12 mouse cellular contexts compared by ENCODE assay signal in the genomic region with DNA sequence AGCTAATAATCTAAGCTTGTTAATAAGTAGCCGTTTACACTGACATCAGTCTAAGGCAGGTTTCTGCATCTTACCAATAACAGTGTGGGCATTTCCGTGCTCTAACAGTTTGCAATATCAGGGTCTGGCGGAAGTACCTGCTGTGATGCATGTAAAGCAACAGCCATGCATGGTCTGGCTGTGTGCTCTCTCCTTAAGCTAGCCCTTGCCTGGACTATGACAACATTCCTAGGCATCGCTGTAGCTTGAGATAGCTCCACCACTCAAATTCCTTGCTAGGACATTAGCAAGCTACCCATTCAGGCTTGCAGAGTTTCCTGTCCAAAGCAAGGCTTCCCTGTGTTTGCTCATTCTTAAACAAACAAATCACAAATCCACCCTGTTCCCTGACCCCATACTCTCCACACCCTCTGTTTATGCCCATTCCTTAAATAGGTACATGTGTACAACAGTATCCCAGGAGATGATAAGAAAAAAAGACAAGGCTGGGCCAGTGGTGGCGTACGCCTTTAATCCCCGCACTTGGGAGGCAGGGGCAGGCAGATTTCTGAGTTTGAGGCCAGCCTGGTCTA.
DNase-seq lines count a peak whose midpoint lies in the region; ATAC-seq and TF ChIP-seq lines count a peak whose summit lies in the region.
"Had no signal": no experiment of that assay in that cellular context is flagged by ENCODE, and none has a peak within 500 bp of the region (broad histone marks: within the 10 kb centered on the region; RNA-seq: fewer than 3 reads in every experiment).

No protein-coding gene starts in this region.

- peaks cover 59% of the 10 kb centered on the region for H3K4me1 ChIP-seq in hindbrain, embryonic 13.5 days (replicated peaks)
- H3K4me1 ChIP-seq in hindbrain, embryonic 11.5 days (replicated peaks; ENCODE audit: control insufficient read depth, insufficient read depth, low read length) = no peaks in the 10 kb centered on the region
- peaks cover 42% of the 10 kb centered on the region for H3K4me1 ChIP-seq in lung, adult 2 months (ENCODE audit: control insufficient read depth, insufficient read depth, low read length)
- H3K4me1 ChIP-seq in liver, postnatal 0 days (ENCODE audit: insufficient read depth) = peaks cover 28% of the 10 kb centered on the region
- H3K4me1 ChIP-seq in stomach, embryonic 16.5 days (ENCODE audit: control insufficient read depth, insufficient read depth, low read length) = peaks cover 7% of the 10 kb centered on the region; the same call in 1 of the 2 replicates
- H3K4me1 ChIP-seq: embryonic facial prominence, embryonic 13.5 days had no signal

- TF ChIP-seq POLR2A in lung, adult 2 months (IDR thresholded peaks at IDR 0.05; ENCODE audit: borderline replicate concordance, extremely low read depth, low read depth, low read length) = no peak

- H3K4me2 ChIP-seq in hindbrain, embryonic 13.5 days = no peak overlapping the region
- H3K4me2 ChIP-seq in hindbrain, embryonic 11.5 days (replicated peaks; ENCODE audit: low read depth, low read length) = no peak overlapping the region
- H3K4me2 ChIP-seq in liver, postnatal 0 days (ENCODE audit: low read depth, low read length) = 0 out of 2 replicates have a peak overlapping the region, but pooled peaks have one; percentile 9
- H3K4me2 ChIP-seq in stomach, embryonic 16.5 days (ENCODE audit: low read depth, low read length) = no peak overlapping the region
- H3K4me2 ChIP-seq: embryonic facial prominence, embryonic 13.5 days; forebrain, embryonic 12.5 days had no signal

- TF ChIP-seq CTCF in lung, adult 2 months (IDR thresholded peaks at IDR 0.05; ENCODE audit: insufficient read depth, low read length) = no peak
- no peak for TF ChIP-seq CTCF in liver, postnatal 0 days (IDR thresholded peaks at IDR 0.05; ENCODE audit: low read depth)

- TF ChIP-seq EP300 in liver, postnatal 0 days (IDR thresholded peaks at IDR 0.05; ENCODE audit: low read depth) = 0 out of 2 replicates have a peak, but pooled peaks have one; percentile 6

- H3K27me3 ChIP-seq in hindbrain, embryonic 13.5 days = no peaks in the 10 kb centered on the region
- H3K27me3 ChIP-seq in hindbrain, embryonic 11.5 days (ENCODE audit: control insufficient read depth, insufficient read depth, low read length) = no peaks in the 10 kb centered on the region
- no peaks in the 10 kb centered on the region for H3K27me3 ChIP-seq in liver, postnatal 0 days (ENCODE audit: insufficient read depth, low read length)
- H3K27me3 ChIP-seq in stomach, embryonic 16.5 days (ENCODE audit: control insufficient read depth, insufficient read depth, low read length) = no peaks in the 10 kb centered on the region
- H3K27me3 ChIP-seq: embryonic facial prominence, embryonic 13.5 days; forebrain, embryonic 12.5 days had no signal

- no peaks in the 10 kb centered on the region for H3K9me3 ChIP-seq in hindbrain, embryonic 13.5 days
- no peaks in the 10 kb centered on the region for H3K9me3 ChIP-seq in hindbrain, embryonic 11.5 days (ENCODE audit: control insufficient read depth, low read length)
- no peaks in the 10 kb centered on the region for H3K9me3 ChIP-seq in liver, postnatal 0 days (ENCODE audit: low read length)
- no peaks in the 10 kb centered on the region for H3K9me3 ChIP-seq in stomach, embryonic 16.5 days (replicated peaks; ENCODE audit: control insufficient read depth, low read length)
- H3K9me3 ChIP-seq: embryonic facial prominence, embryonic 13.5 days; forebrain, embryonic 12.5 days; limb, embryonic 10.5 days had no signal

- H3K4me3 ChIP-seq in hindbrain, embryonic 13.5 days = no peak overlapping the region
- no peak overlapping the region for H3K4me3 ChIP-seq in hindbrain, embryonic 11.5 days (ENCODE audit: low read depth, low read length)
- no peak overlapping the region for H3K4me3 ChIP-seq in lung, adult 2 months (replicated peaks; ENCODE audit: extremely low read depth, low read depth, low read length)
- no peak overlapping the region for H3K4me3 ChIP-seq in liver, postnatal 0 days (ENCODE audit: low read depth, low read length)
- no peak overlapping the region for H3K4me3 ChIP-seq in stomach, embryonic 16.5 days (replicated peaks; ENCODE audit: low read length)
- H3K4me3 ChIP-seq: embryonic facial prominence, embryonic 13.5 days; forebrain, embryonic 12.5 days; limb, embryonic 10.5 days had no signal

- WGBS in hindbrain, embryonic 13.5 days = 83% methylated on average over 7 of the region's 7 CpGs
- WGBS in hindbrain, embryonic 11.5 days = 85% methylated on average over 7 of the region's 7 CpGs
- WGBS in lung, adult 2 months = 52% methylated on average over 7 of the region's 7 CpGs
- WGBS in liver, postnatal 0 days (ENCODE audit: insufficient replicate concordance) = 61% methylated on average over 7 of the region's 7 CpGs
- 72% methylated on average over 7 of the region's 7 CpGs for WGBS in stomach, embryonic 16.5 days

- H3K9ac ChIP-seq in hindbrain, embryonic 13.5 days = no peak overlapping the region
- H3K9ac ChIP-seq in hindbrain, embryonic 11.5 days (ENCODE audit: low read depth, low read length) = no peak overlapping the region
- H3K9ac ChIP-seq in liver, postnatal 0 days (replicated peaks) = no peak overlapping the region
- H3K9ac ChIP-seq in stomach, embryonic 16.5 days (ENCODE audit: low read length) = no peak overlapping the region
- H3K9ac ChIP-seq: embryonic facial prominence, embryonic 13.5 days; forebrain, embryonic 12.5 days had no signal

- peaks cover 44% of the 10 kb centered on the region for H3K36me3 ChIP-seq in hindbrain, embryonic 13.5 days
- no peaks in the 10 kb centered on the region for H3K36me3 ChIP-seq in hindbrain, embryonic 11.5 days (ENCODE audit: control insufficient read depth, insufficient read depth, low read length)
- peaks cover 8% of the 10 kb centered on the region; the same call in 1 of the 2 replicates for H3K36me3 ChIP-seq in liver, postnatal 0 days (replicated peaks; ENCODE audit: insufficient read depth, low read length)
- no peaks in the 10 kb centered on the region for H3K36me3 ChIP-seq in stomach, embryonic 16.5 days (ENCODE audit: control insufficient read depth, insufficient read depth, low read length)

- H3K27ac ChIP-seq in hindbrain, embryonic 13.5 days = peak overlapping the region; percentile 50; the same call in 1 of the 2 replicates
- no peak overlapping the region for H3K27ac ChIP-seq in hindbrain, embryonic 11.5 days (ENCODE audit: low read depth, low read length)
- H3K27ac ChIP-seq in liver, postnatal 0 days (ENCODE audit: low read depth) = peak overlapping the region; percentile 60; the same call in 1 of the 2 replicates
- H3K27ac ChIP-seq in stomach, embryonic 16.5 days (ENCODE audit: low read length) = peak overlapping the region; percentile 47
- H3K27ac ChIP-seq: embryonic facial prominence, embryonic 13.5 days; forebrain, embryonic 12.5 days; limb, embryonic 10.5 days had no signal

- DNase-seq in hindbrain, embryonic 11.5 days (ENCODE audit: low spot score) = no peak
- DNase-seq in lung, adult 18-20 months = peak; percentile 39 to 68
- no peak for DNase-seq in lung, adult 2 months
- DNase-seq in liver, postnatal 0 days = no peak
- DNase-seq in layer of hippocampus, postnatal 14 days (ENCODE audit: low spot score in 2 of 2) = no peak
- DNase-seq in layer of hippocampus, adult 18-20 months (ENCODE audit: low spot score in 2 of 2) = no peak
- DNase-seq: cerebellum, postnatal 14 days had no signal

- ATAC-seq in hindbrain, embryonic 13.5 days (ENCODE audit: low FRiP score) = no peak
- ATAC-seq in hindbrain, embryonic 11.5 days (ENCODE audit: low FRiP score) = no peak
- peak; percentile 59 for ATAC-seq in liver, postnatal 0 days
- peak; percentile 72; the same call in 1 of the 2 replicates for ATAC-seq in stomach, embryonic 16.5 days (ENCODE audit: insufficient read depth, low FRiP score)

Comparison
In these comparisons a context has a peak if more than half of its experiments do, and no peak if none do; other contexts are left out.
1. DNase-seq: peak in lung, adult 18-20 months (2 of 2); none in hindbrain, embryonic 11.5 days (single experiment), lung, adult 2 months (single experiment), liver, postnatal 0 days (single experiment), layer of hippocampus, postnatal 14 days (0 of 2) and layer of hippocampus, adult 18-20 months (0 of 2).
2. ATAC-seq: peak in liver, postnatal 0 days (single experiment) and stomach, embryonic 16.5 days (single experiment); none in hindbrain, embryonic 13.5 days (single experiment) and hindbrain, embryonic 11.5 days (single experiment).